Mouse (Mus musculus) CH12.LX (cell line): ENCODE measurements around the gene Agl.

ENCODE experiments used
- CHD1 ChIP-seq: IDR thresholded peaks from 2 replicates; pipeline ENCODE4 v1.6.1; 2012; ENCODE audit warnings: low read depth, low read length, improper control_type of control experiment, inconsistent platforms
- CTCF ChIP-seq, 2 experiments: IDR thresholded peaks in 1 of 2; conservative IDR thresholded peaks in 1 of 2; 2 replicates each; pipeline ENCODE4 v1.5.1; 2011 to 2012; ENCODE audit warnings: low read depth in 2 of 2, low read length in 2 of 2, improper control_type of control experiment in 1 of 2, inconsistent platforms in 1 of 2, mild to moderate bottlenecking in 1 of 2, moderate library complexity in 1 of 2
- EP300 ChIP-seq: IDR thresholded peaks from 2 replicates; pipeline ENCODE4 v1.6.1; 2011; ENCODE audit warnings: low read length, improper control_type of control experiment
- ETS1 ChIP-seq: conservative IDR thresholded peaks from 2 replicates; pipeline ENCODE4 v1.6.1; 2012; ENCODE audit warnings: low read depth, mild to moderate bottlenecking, inconsistent platforms, low read length, improper control_type of control experiment, moderate library complexity
- HCFC1 ChIP-seq: IDR thresholded peaks from 2 replicates; pipeline ENCODE4 v1.6.1; 2012; ENCODE audit warnings: low read depth, mild to moderate bottlenecking, inconsistent platforms, low read length, improper control_type of control experiment
- JUN ChIP-seq: IDR thresholded peaks from 2 replicates; pipeline ENCODE4 v1.6.1; 2011; ENCODE audit warnings: low read depth, mild to moderate bottlenecking, low read length, improper control_type of control experiment, moderate library complexity; ENCODE audit not compliant: insufficient read depth
- MAFK ChIP-seq: IDR thresholded peaks from 2 replicates; pipeline ENCODE4 v1.6.1; 2011; ENCODE audit warnings: low read length, improper control_type of control experiment; ENCODE audit not compliant: insufficient replicate concordance
- NELFE ChIP-seq: IDR thresholded peaks from 2 replicates; pipeline ENCODE4 v1.6.1; 2011; ENCODE audit warnings: low read depth, low read length, improper control_type of control experiment
- NRF1 ChIP-seq: IDR thresholded peaks from 2 replicates; pipeline ENCODE4 v1.6.1; 2014; ENCODE audit warnings: low read depth, mild to moderate bottlenecking, inconsistent platforms, low read length, improper control_type of control experiment, moderate library complexity
- POLR2A ChIP-seq: IDR thresholded peaks from 2 replicates; pipeline ENCODE4 v1.6.1; 2011; ENCODE audit warnings: low read depth, mild to moderate bottlenecking, improper control_type of control experiment, low read length
- POLR2AphosphoS2 ChIP-seq: IDR thresholded peaks from 2 replicates; pipeline ENCODE4 v1.6.1; 2011; ENCODE audit warnings: low read depth, low read length, improper control_type of control experiment
- RAD21 ChIP-seq: IDR thresholded peaks from 2 replicates; pipeline ENCODE4 v1.6.1; 2011; ENCODE audit warnings: low read depth, mild to moderate bottlenecking, low read length, improper control_type of control experiment, moderate library complexity
- TBP ChIP-seq: conservative IDR thresholded peaks from 2 replicates; pipeline ENCODE4 v1.6.1; 2011; ENCODE audit warnings: low read depth, low read length, improper control_type of control experiment
- USF2 ChIP-seq: conservative IDR thresholded peaks from 2 replicates; pipeline ENCODE4 v1.6.1; 2011; ENCODE audit warnings: low read depth, low read length, improper control_type of control experiment

GRCm38 (mm10) chr3:116698786-116699185 is 109.2 kb downstream of the Agl start:
- TF ChIP-seq CTCF (conservative IDR thresholded peaks at IDR 0.05 in 1 of 2, IDR thresholded peaks at IDR 0.05 in 1 of 2; ENCODE audit: low read depth in 2 of 2, low read length in 2 of 2) (no peak), POLR2AphosphoS2 (no peak), EP300 (no peak), POLR2A (no peak), JUN (no peak), USF2 (no peak), NELFE (no peak), ETS1 (no peak), NRF1 (no peak), HCFC1 (no peak), RAD21 (no peak), TBP (no peak), CHD1 (no peak), MAFK (no peak)
